Comparison of ENCODE assay signal across 14 mouse cellular contexts in genomic region chr11:3341476-3341875, GRCm38 (mm10).
"Had no signal": no experiment of that assay in that cellular context is flagged by ENCODE, and none has a peak within 500 bp of the region (broad histone marks: within the 10 kb centered on the region; RNA-seq: fewer than 3 reads in every experiment).

No protein-coding gene starts in this region.

- H3K4me3 ChIP-seq: kidney, embryonic 15.5 days; left cerebral cortex, adult 2 months; liver, embryonic 13.5 days; midbrain, embryonic 12.5 days; midbrain, embryonic 15.5 days had no signal

- DNase-seq: kidney, adult 11 months; kidney, adult 8-10 months; kidney, postnatal 10 days; kidney, postnatal 36 days; layer of hippocampus, postnatal 36 days; liver, embryonic 13.5 days; lung, adult 2 months; lung, postnatal 14 days; lung, postnatal 4 days had no signal

- H3K27ac ChIP-seq: kidney, embryonic 15.5 days; left cerebral cortex, adult 2 months; liver, embryonic 13.5 days; midbrain, embryonic 12.5 days; midbrain, embryonic 15.5 days; stomach, postnatal 0 days had no signal

- H3K27me3 ChIP-seq: kidney, embryonic 15.5 days; midbrain, embryonic 12.5 days; midbrain, embryonic 15.5 days had no signal

- H3K4me2 ChIP-seq: kidney, embryonic 15.5 days; liver, embryonic 13.5 days; midbrain, embryonic 12.5 days; midbrain, embryonic 15.5 days had no signal

- ATAC-seq: midbrain, embryonic 15.5 days had no signal

- H3K9me3 ChIP-seq: kidney, embryonic 15.5 days; liver, embryonic 13.5 days; midbrain, embryonic 12.5 days; midbrain, embryonic 15.5 days had no signal

- H3K9ac ChIP-seq: kidney, embryonic 15.5 days; liver, embryonic 13.5 days; midbrain, embryonic 12.5 days; midbrain, embryonic 15.5 days had no signal
